ENCODE assay signal across 9 mouse cellular contexts in genomic region chr10:80169070-80169469, GRCm38 (mm10). TPM values are rescaled to one million over a fixed set of nuclear protein-coding genes. Genes with fewer than 3 reads are reported as not detected.
DNase-seq lines count a peak whose midpoint lies in the region; ATAC-seq and TF ChIP-seq lines count a peak whose summit lies in the region.
"Had no signal": no experiment of that assay in that cellular context is flagged by ENCODE, and none has a peak within 500 bp of the region (broad histone marks: within the 10 kb centered on the region; RNA-seq: fewer than 3 reads in every experiment).

No protein-coding gene starts in this region.

- no peak for TF ChIP-seq CTCF in gastrocnemius, adult 2 months (IDR thresholded peaks at IDR 0.05)
- no peak for TF ChIP-seq CTCF in ES-Bruce4 (IDR thresholded peaks at IDR 0.05; ENCODE audit: low read depth, low read length)
- no peak for TF ChIP-seq CTCF in heart, postnatal 0 days (IDR thresholded peaks at IDR 0.05; ENCODE audit: low read depth)
- TF ChIP-seq CTCF in liver, postnatal 0 days (IDR thresholded peaks at IDR 0.05; ENCODE audit: low read depth), result no peak

- 31% methylated on average over 1 of the region's 1 CpGs for WGBS in heart, postnatal 0 days
- 65% methylated on average over 1 of the region's 1 CpGs for WGBS in liver, postnatal 0 days (ENCODE audit: insufficient replicate concordance)

- no peaks in the 10 kb centered on the region for H3K27me3 ChIP-seq in ES-Bruce4 (ENCODE audit: control insufficient read depth, insufficient read depth, low read length, poor library complexity, severe bottlenecking)
- H3K27me3 ChIP-seq in heart, postnatal 0 days (ENCODE audit: control insufficient read depth, insufficient read depth, low read length), result no peaks in the 10 kb centered on the region
- no peaks in the 10 kb centered on the region for H3K27me3 ChIP-seq in liver, postnatal 0 days (ENCODE audit: insufficient read depth, low read length)

- intact Hi-C loops in gastrocnemius, adult 2 months (cut with DNase I), result no loop called here

- peak overlapping the region; percentile 99 for H3K4me3 ChIP-seq in gastrocnemius, adult 2 months
- no peak overlapping the region for H3K4me3 ChIP-seq in ES-Bruce4 (ENCODE audit: low read depth, low read length)
- H3K4me3 ChIP-seq in heart, postnatal 0 days (ENCODE audit: low read depth, low read length), result peak overlapping the region; percentile 90
- H3K4me3 ChIP-seq in liver, postnatal 0 days (ENCODE audit: low read depth, low read length), result peak overlapping the region; percentile 71

- H3K27ac ChIP-seq in gastrocnemius, adult 2 months, result peak overlapping the region; percentile 99
- H3K27ac ChIP-seq in ES-Bruce4 (ENCODE audit: insufficient read depth, low read length), result no peak overlapping the region
- H3K27ac ChIP-seq in heart, postnatal 0 days (ENCODE audit: low read depth), result peak overlapping the region; percentile 100
- peak overlapping the region; percentile 99 for H3K27ac ChIP-seq in liver, postnatal 0 days (ENCODE audit: low read depth)

- peak overlapping the region; percentile 69 for H3K4me2 ChIP-seq in heart, postnatal 0 days (ENCODE audit: low read depth, low read length)
- peak overlapping the region; percentile 81 for H3K4me2 ChIP-seq in liver, postnatal 0 days (ENCODE audit: low read depth, low read length)

- no peak for DNase-seq in gastrocnemius, adult 2 months
- DNase-seq in gastrocnemius, postnatal 4 days (ENCODE audit: low spot score in 2 of 2), result no peak
- no peak for DNase-seq in heart, postnatal 0 days (ENCODE audit: low spot score)
- DNase-seq in liver, postnatal 0 days, result no peak
- no peak for DNase-seq in ovary, adult 18-20 months (ENCODE audit: low spot score)
- no peak for DNase-seq in frontal cortex, postnatal 36 days (ENCODE audit: low spot score in 2 of 2)
- no peak for DNase-seq in layer of hippocampus, postnatal 10 days (ENCODE audit: low spot score in 2 of 2)
- DNase-seq: gastrocnemius, postnatal 36 days had no signal

- H3K36me3 ChIP-seq in ES-Bruce4 (ENCODE audit: control insufficient read depth, insufficient read depth, low read length, poor library complexity, severe bottlenecking), result peaks cover 11% of the 10 kb centered on the region
- peaks cover 28% of the 10 kb centered on the region for H3K36me3 ChIP-seq in heart, postnatal 0 days (replicated peaks; ENCODE audit: control insufficient read depth, insufficient read depth, low read length)
- peaks cover 25% of the 10 kb centered on the region for H3K36me3 ChIP-seq in liver, postnatal 0 days (replicated peaks; ENCODE audit: insufficient read depth, low read length)

- ATAC-seq in heart, postnatal 0 days (ENCODE audit: insufficient read depth, low read depth), result no peak
- no peak for ATAC-seq in liver, postnatal 0 days

- TF ChIP-seq POLR2A in ES-Bruce4 (IDR thresholded peaks at IDR 0.05; ENCODE audit: insufficient read depth, low read length), result no peak

- no peak for TF ChIP-seq EP300 in ES-Bruce4 (IDR thresholded peaks at IDR 0.05; ENCODE audit: insufficient read depth, low read depth, low read length)
- TF ChIP-seq EP300 in heart, postnatal 0 days (IDR thresholded peaks at IDR 0.05; ENCODE audit: low read depth), result no peak
- TF ChIP-seq EP300 in liver, postnatal 0 days (IDR thresholded peaks at IDR 0.05; ENCODE audit: low read depth), result no peak

- peaks cover 5% of the 10 kb centered on the region for H3K4me1 ChIP-seq in ES-Bruce4 (ENCODE audit: control insufficient read depth, insufficient read depth, low read length)
- H3K4me1 ChIP-seq in heart, postnatal 0 days (ENCODE audit: control insufficient read depth, insufficient read depth), result peaks cover 29% of the 10 kb centered on the region
- peaks cover 53% of the 10 kb centered on the region for H3K4me1 ChIP-seq in liver, postnatal 0 days (ENCODE audit: insufficient read depth)

- H3K9me3 ChIP-seq in ES-Bruce4 (replicated peaks; ENCODE audit: control insufficient read depth, insufficient read depth, low read length, poor library complexity, severe bottlenecking), result no peaks in the 10 kb centered on the region
- H3K9me3 ChIP-seq in heart, postnatal 0 days (replicated peaks; ENCODE audit: control insufficient read depth, low read length), result no peaks in the 10 kb centered on the region
- no peaks in the 10 kb centered on the region for H3K9me3 ChIP-seq in liver, postnatal 0 days (ENCODE audit: low read length)

- H3K9ac ChIP-seq in ES-Bruce4 (ENCODE audit: low read depth, poor library complexity, severe bottlenecking), result peak overlapping the region; percentile 93; the same call in 1 of the 2 replicates
- peak overlapping the region; percentile 96 for H3K9ac ChIP-seq in heart, postnatal 0 days (replicated peaks; ENCODE audit: low read depth, low read length)
- peak overlapping the region; percentile 96; the same call in 1 of the 2 replicates for H3K9ac ChIP-seq in liver, postnatal 0 days (replicated peaks)

RNA-seq across cellular contexts. Expression of gene Cirbp, which starts 3.3 kb away (rescaled TPM):
- 10 to 100 TPM; 22.1 to 30.7 TPM for total RNA-seq in gastrocnemius, adult 2 months (2021)
- 100 to 1,000 TPM; 107 to 153 TPM for total RNA-seq in gastrocnemius, postnatal 4 days (2021)
- 51.9 and 58.2 TPM in 2 replicates for polyA plus RNA-seq in ES-Bruce4 (2011; ENCODE audit: insufficient read depth, insufficient read length, low read depth, missing spikeins)
- total RNA-seq in heart, postnatal 0 days (2014; rRNA removed; ENCODE audit: low replicate concordance), result 121 and 163 TPM in 2 replicates
- polyA plus RNA-seq in heart, postnatal 0 days (2015; fragmentation: Nextera tagmentation; extraction: Ambion mirVana), result 208 and 330 TPM in 2 replicates
- 87.0 and 93.3 TPM in 2 replicates for polyA plus RNA-seq in liver, postnatal 0 days (2015; fragmentation: Nextera tagmentation; extraction: Ambion mirVana)
- 100 to 1,000 TPM; 154 to 175 TPM for total RNA-seq in layer of hippocampus, postnatal 10 days (2021)

RNA-seq across cellular contexts. Expression of gene 1600002K03Rik, which starts 3.7 kb away (rescaled TPM):
- 1 to 10 TPM; 6.6 to 7.1 TPM for total RNA-seq in gastrocnemius, adult 2 months (2021)
- 1 to 10 TPM; 3.4 to 3.8 TPM for total RNA-seq in gastrocnemius, postnatal 4 days (2021)
- 7.6 and 7.7 TPM in 2 replicates for polyA plus RNA-seq in ES-Bruce4 (2011; ENCODE audit: insufficient read depth, insufficient read length, low read depth, missing spikeins)
- total RNA-seq in heart, postnatal 0 days (2014; rRNA removed; ENCODE audit: low replicate concordance), result 0.66 and 8.9 TPM in 2 replicates
- polyA plus RNA-seq in heart, postnatal 0 days (2015; fragmentation: Nextera tagmentation; extraction: Ambion mirVana), result 4.6 and 5.7 TPM in 2 replicates
- polyA plus RNA-seq in liver, postnatal 0 days (2015; fragmentation: Nextera tagmentation; extraction: Ambion mirVana), result 6.7 and 6.8 TPM in 2 replicates
- total RNA-seq in layer of hippocampus, postnatal 10 days (2021), result 1 to 10 TPM; 4.3 to 6.7 TPM

RNA-seq across cellular contexts. Expression of gene Efna2, which starts 10.2 kb away (rescaled TPM):
- under 1 TPM; 0.23 to 0.73 TPM for total RNA-seq in gastrocnemius, adult 2 months (2021)
- 1 to 10 TPM; 3.5 to 3.7 TPM for total RNA-seq in gastrocnemius, postnatal 4 days (2021)
- polyA plus RNA-seq in ES-Bruce4 (2011; ENCODE audit: insufficient read depth, insufficient read length, low read depth, missing spikeins), result 7.2 and 11.2 TPM in 2 replicates
- total RNA-seq in heart, postnatal 0 days (2014; rRNA removed; ENCODE audit: low replicate concordance), result 2.4 and 3.0 TPM in 2 replicates
- 3.3 and 3.7 TPM in 2 replicates for polyA plus RNA-seq in heart, postnatal 0 days (2015; fragmentation: Nextera tagmentation; extraction: Ambion mirVana)
- polyA plus RNA-seq in liver, postnatal 0 days (2015; fragmentation: Nextera tagmentation; extraction: Ambion mirVana), result 0.15 and 0.18 TPM in 2 replicates
- 10 to 100 TPM; 16.8 to 19.8 TPM for total RNA-seq in layer of hippocampus, postnatal 10 days (2021)

RNA-seq across cellular contexts. Expression of gene Midn, which starts 21.0 kb away (rescaled TPM):
- 10 to 100 TPM; 34.3 to 39.8 TPM for total RNA-seq in gastrocnemius, adult 2 months (2021)
- 10 to 100 TPM; 67.7 to 74.0 TPM for total RNA-seq in gastrocnemius, postnatal 4 days (2021)
- polyA plus RNA-seq in ES-Bruce4 (2011; ENCODE audit: insufficient read depth, insufficient read length, low read depth, missing spikeins), result 67.4 and 73.2 TPM in 2 replicates
- 100 and 122 TPM in 2 replicates for total RNA-seq in heart, postnatal 0 days (2014; rRNA removed; ENCODE audit: low replicate concordance)
- 12.4 and 15.8 TPM in 2 replicates for polyA plus RNA-seq in heart, postnatal 0 days (2015; fragmentation: Nextera tagmentation; extraction: Ambion mirVana)
- 3.0 and 4.3 TPM in 2 replicates for polyA plus RNA-seq in liver, postnatal 0 days (2015; fragmentation: Nextera tagmentation; extraction: Ambion mirVana)
- 100 to 1,000 TPM; 112 to 128 TPM for total RNA-seq in layer of hippocampus, postnatal 10 days (2021)

RNA-seq across cellular contexts. Expression of gene Cbarp, which starts 28.4 kb away (rescaled TPM):
- total RNA-seq in gastrocnemius, adult 2 months (2021), result 1 to 10 TPM; 1.8 to 2.3 TPM
- 1 to 10 TPM; 2.2 to 2.7 TPM for total RNA-seq in gastrocnemius, postnatal 4 days (2021)
- polyA plus RNA-seq in ES-Bruce4 (2011; ENCODE audit: insufficient read depth, insufficient read length, low read depth, missing spikeins), result 29.8 and 33.4 TPM in 2 replicates
- total RNA-seq in heart, postnatal 0 days (2014; rRNA removed; ENCODE audit: low replicate concordance), result 2.8 and 5.9 TPM in 2 replicates
- polyA plus RNA-seq in heart, postnatal 0 days (2015; fragmentation: Nextera tagmentation; extraction: Ambion mirVana), result 1.0 and 1.1 TPM in 2 replicates
- polyA plus RNA-seq in liver, postnatal 0 days (2015; fragmentation: Nextera tagmentation; extraction: Ambion mirVana), result 0.11 and 0.18 TPM in 2 replicates
- 100 to 1,000 TPM; 360 to 374 TPM for total RNA-seq in layer of hippocampus, postnatal 10 days (2021)
